Comparison of ENCODE assay signal across 8 mouse cellular contexts in the genomic region with DNA sequence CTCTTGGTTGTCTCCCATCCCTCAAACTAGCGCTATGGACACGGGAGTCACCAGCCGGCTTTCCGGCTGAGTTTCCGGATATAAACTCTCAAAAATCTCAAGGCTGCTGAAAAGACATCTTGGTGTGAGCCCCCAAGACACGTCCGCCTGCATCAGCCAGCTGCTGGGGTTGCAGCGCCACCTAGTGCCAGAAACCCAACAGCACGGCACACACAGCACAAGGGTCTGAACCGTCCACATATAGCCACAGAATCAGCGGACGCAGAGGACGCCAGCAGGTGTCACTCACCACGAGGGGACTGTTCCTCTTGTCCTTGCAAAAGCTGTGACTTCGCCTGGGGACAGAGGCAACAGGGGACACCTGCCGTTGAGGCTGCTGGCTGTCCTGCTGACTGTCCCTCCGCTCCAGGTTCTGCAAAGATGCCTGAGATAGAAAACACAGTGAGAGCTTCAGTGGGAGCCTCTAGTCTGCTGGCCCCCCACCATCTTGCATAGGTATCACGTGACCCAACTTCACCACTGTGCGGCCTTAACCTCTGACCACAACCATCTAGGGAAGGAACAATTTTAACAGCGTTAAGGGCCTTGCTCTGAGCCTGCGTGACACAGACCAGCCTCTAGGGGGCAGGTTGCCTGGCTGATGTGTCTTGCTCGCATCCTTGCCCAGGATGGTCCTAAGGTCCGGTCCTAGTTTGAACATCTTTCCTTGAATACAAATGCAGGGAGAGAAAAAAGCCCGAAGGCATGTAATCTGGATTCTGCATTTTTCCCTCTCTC. TPM values are rescaled to one million over a fixed set of nuclear protein-coding genes. Genes with fewer than 3 reads are reported as not detected.
DNase-seq lines count a peak whose midpoint lies in the region; ATAC-seq lines count a peak whose summit lies in the region.

No protein-coding gene starts in this region.

- ATAC-seq in heart, embryonic 11.5 days (replicated peaks; ENCODE audit: insufficient number of reproducible peaks, low FRiP score, low TSS enrichment): no peak
- peak; percentile 38; the same call in 1 of the 2 replicates for ATAC-seq in liver, embryonic 12.5 days

- H3K9me3 ChIP-seq in heart, embryonic 10.5 days: no peaks in the 10 kb centered on the region
- no peaks in the 10 kb centered on the region for H3K9me3 ChIP-seq in heart, embryonic 11.5 days (replicated peaks; ENCODE audit: control insufficient read depth, low read length)
- no peaks in the 10 kb centered on the region for H3K9me3 ChIP-seq in liver, embryonic 12.5 days (replicated peaks)

- H3K4me3 ChIP-seq in heart, embryonic 10.5 days: peak overlapping the region; percentile 6; the same call in 1 of the 2 replicates
- H3K4me3 ChIP-seq in heart, embryonic 11.5 days (ENCODE audit: low read depth, low read length): no peak overlapping the region
- H3K4me3 ChIP-seq in liver, embryonic 12.5 days: no peak overlapping the region

- H3K4me2 ChIP-seq in heart, embryonic 11.5 days: no peak overlapping the region
- no peak overlapping the region for H3K4me2 ChIP-seq in liver, embryonic 12.5 days

- no peaks in the 10 kb centered on the region for H3K27me3 ChIP-seq in heart, embryonic 10.5 days (ENCODE audit: insufficient read depth, poor library complexity, severe bottlenecking)
- H3K27me3 ChIP-seq in heart, embryonic 11.5 days (ENCODE audit: control insufficient read depth, insufficient read depth, low read length): no peaks in the 10 kb centered on the region
- H3K27me3 ChIP-seq in liver, embryonic 12.5 days (replicated peaks): no peaks in the 10 kb centered on the region

- H3K4me1 ChIP-seq in heart, embryonic 10.5 days: peaks cover 17% of the 10 kb centered on the region
- H3K4me1 ChIP-seq in heart, embryonic 11.5 days (ENCODE audit: control insufficient read depth, insufficient read depth, low read length): peaks cover 7% of the 10 kb centered on the region
- H3K4me1 ChIP-seq in liver, embryonic 12.5 days: peaks cover 13% of the 10 kb centered on the region

- H3K9ac ChIP-seq in heart, embryonic 11.5 days (ENCODE audit: low read depth, low read length): no peak overlapping the region
- H3K9ac ChIP-seq in liver, embryonic 12.5 days: no peak overlapping the region

- H3K27ac ChIP-seq in heart, embryonic 10.5 days: 0 out of 2 replicates have a peak overlapping the region, but pooled peaks have one; percentile 7
- H3K27ac ChIP-seq in heart, embryonic 11.5 days (ENCODE audit: low read depth, low read length): no peak overlapping the region
- no peak overlapping the region for H3K27ac ChIP-seq in liver, embryonic 12.5 days

- DNase-seq in heart, embryonic 10.5 days (ENCODE audit: low spot score): peak; percentile 85
- DNase-seq in B cell, adult 2 months: peak; percentile 43 to 51
- DNase-seq in c-Kit-positive CD71-positive TER-119-positive erythroid progenitor cells, embryonic 14.5 days (ENCODE audit: low spot score): peak; percentile 18
- DNase-seq in thymus, postnatal 0 days (ENCODE audit: low spot score): peak; percentile 66
- no peak for DNase-seq in left cerebral cortex, adult 8-10 months (ENCODE audit: low spot score in 2 of 2)
- DNase-seq in cerebellum, adult 11 months: no peak

- H3K36me3 ChIP-seq in heart, embryonic 10.5 days: no peaks in the 10 kb centered on the region
- H3K36me3 ChIP-seq in heart, embryonic 11.5 days (ENCODE audit: control insufficient read depth, insufficient read depth, low read length): no peaks in the 10 kb centered on the region
- H3K36me3 ChIP-seq in liver, embryonic 12.5 days: no peaks in the 10 kb centered on the region

- WGBS in heart, embryonic 10.5 days: 41% methylated on average over 24 of the region's 24 CpGs
- WGBS in heart, embryonic 11.5 days (ENCODE audit: insufficient replicate concordance): 31% methylated on average over 24 of the region's 24 CpGs
- WGBS in liver, embryonic 12.5 days (ENCODE audit: insufficient replicate concordance): 28% methylated on average over 24 of the region's 24 CpGs

RNA-seq across cellular contexts. Expression of a gene that starts 45.9 kb away (rescaled TPM):
- 10.2 and 14.7 TPM in 2 replicates for polyA plus RNA-seq in heart, embryonic 10.5 days (2016; fragmentation: Nextera tagmentation; extraction: Ambion mirVana)
- polyA plus RNA-seq in heart, embryonic 11.5 days (2014; fragmentation: Nextera tagmentation; extraction: Ambion mirVana): 7.0 and 9.7 TPM in 2 replicates
- polyA plus RNA-seq in liver, embryonic 12.5 days (2016; fragmentation: Nextera tagmentation; extraction: Ambion mirVana): 1.9 and 2.0 TPM in 2 replicates
- polyA plus RNA-seq in thymus, postnatal 0 days (2015; fragmentation: Nextera tagmentation; extraction: Ambion mirVana): 3.8 and 3.9 TPM in 2 replicates
- 10 to 100 TPM; 33.9 to 38.7 (median 35.5) TPM for total RNA-seq in left cerebral cortex, adult 8-10 months (2022)

RNA-seq across cellular contexts. Expression of a gene that starts 51.6 kb away (rescaled TPM):
- not detected in 2 replicates for polyA plus RNA-seq in heart, embryonic 10.5 days (2016; fragmentation: Nextera tagmentation; extraction: Ambion mirVana)
- polyA plus RNA-seq in heart, embryonic 11.5 days (2014; fragmentation: Nextera tagmentation; extraction: Ambion mirVana): not detected in 2 replicates
- not detected in 2 replicates for polyA plus RNA-seq in liver, embryonic 12.5 days (2016; fragmentation: Nextera tagmentation; extraction: Ambion mirVana)
- 0.09 TPM in 1 of 2 replicates, not detected in the other for polyA plus RNA-seq in thymus, postnatal 0 days (2015; fragmentation: Nextera tagmentation; extraction: Ambion mirVana)
- not detected for total RNA-seq in left cerebral cortex, adult 8-10 months (2022)

Comparison
In these comparisons a context has a peak if more than half of its experiments do, and no peak if none do; other contexts are left out.
1. DNase-seq: peak in heart, embryonic 10.5 days (single experiment), B cell, adult 2 months (2 of 2), c-Kit-positive CD71-positive TER-119-positive erythroid progenitor cells, embryonic 14.5 days (single experiment) and thymus, postnatal 0 days (single experiment); none in left cerebral cortex, adult 8-10 months (0 of 2) and cerebellum, adult 11 months (single experiment).